Mouse (Mus musculus): Measurements from ENCODE around the gene Slf2.

GRCm38 (mm10) chr19:44914481-44915249 is 16.3 kb upstream of the Slf2 start:
- TF ChIP-seq CEBPB (IDR thresholded peaks at IDR 0.05; ENCODE audit: low read depth) (no peak), CTCF (IDR thresholded peaks at IDR 0.05; ENCODE audit: control insufficient read depth, insufficient read depth, insufficient read length) (no peak), USF1 (IDR thresholded peaks at IDR 0.05; ENCODE audit: low read depth) (no peak), MYOD1 (IDR thresholded peaks at IDR 0.05; ENCODE audit: control insufficient read depth, insufficient read length, low read depth) (no peak), FOSL1 (IDR thresholded peaks at IDR 0.05; ENCODE audit: insufficient read depth, low read length, poor library complexity, severe bottlenecking) (no peak), MAX (IDR thresholded peaks at IDR 0.05) (no peak), MYOG (IDR thresholded peaks at IDR 0.05; ENCODE audit: control insufficient read depth, extremely low read depth, insufficient read length) (no peak)

All from C2C12 (cell line).